Mouse (Mus musculus): ENCODE measurements around the gene Cyb5r3. TPM values are rescaled to one million over a fixed set of nuclear protein-coding genes. Genes with fewer than 3 reads are reported as not detected.

Cyb5r3 gene
- total and polyA plus RNA-seq, 3 experiments: 35.7 to 102 (median 59.1) TPM

DNA sequence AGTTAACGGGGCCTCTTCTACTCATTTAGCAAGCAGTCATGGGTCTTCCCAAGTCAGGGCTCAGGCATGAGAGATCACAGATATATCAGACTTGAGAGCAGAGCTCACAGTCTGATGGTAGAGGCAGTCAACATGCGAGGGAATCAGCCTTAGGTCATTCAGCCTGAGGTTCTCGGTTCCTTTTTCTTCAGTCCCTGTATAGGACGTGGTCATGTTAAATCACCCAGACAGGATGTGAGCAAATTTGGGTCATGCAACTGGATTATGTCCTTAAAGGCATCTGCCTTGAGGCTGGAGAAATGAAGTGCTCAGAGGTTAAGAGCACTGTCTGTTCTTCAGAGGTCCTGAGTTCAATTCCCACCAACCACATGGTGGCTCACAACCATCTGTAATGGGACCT is 49.3 kb upstream of the Cyb5r3 start:
- peaks cover 8% of the 10 kb centered on the region for H3K9me3 ChIP-seq (replicated peaks; ENCODE audit: low read length)
- TF ChIP-seq TBP (conservative IDR thresholded peaks at IDR 0.05; ENCODE audit: low read depth, low read length): peak; percentile 84
- TF ChIP-seq KAT2A (IDR thresholded peaks at IDR 0.05; ENCODE audit: insufficient replicate concordance, low read length): no peak
- TF ChIP-seq NELFE (IDR thresholded peaks at IDR 0.05; ENCODE audit: low read depth, low read length): no peak; the same call in 1 of the 2 replicates
- no peak for TF ChIP-seq CTCF (conservative IDR thresholded peaks at IDR 0.05 in 1 of 2, IDR thresholded peaks at IDR 0.05 in 1 of 2; ENCODE audit: low read depth in 2 of 2, low read length in 2 of 2)
- TF ChIP-seq ZMIZ1 (IDR thresholded peaks at IDR 0.05; ENCODE audit: low read depth, low read length): 0 out of 2 replicates have a peak, but pooled peaks have one; percentile 30
- TF ChIP-seq JUND (conservative IDR thresholded peaks at IDR 0.05; ENCODE audit: low read depth, low read length): peak; percentile 81
- peak; percentile 77 for TF ChIP-seq TCF12 (IDR thresholded peaks at IDR 0.05; ENCODE audit: low read depth, low read length)
- no peak; the same call in 1 of the 2 replicates for TF ChIP-seq ELF1 (IDR thresholded peaks at IDR 0.05; ENCODE audit: low read depth, low read length)
- TF ChIP-seq CHD1 (IDR thresholded peaks at IDR 0.05; ENCODE audit: low read depth, low read length): no peak
- TF ChIP-seq USF2 (conservative IDR thresholded peaks at IDR 0.05; ENCODE audit: low read depth, low read length): no peak
- no peak for TF ChIP-seq GABPA (IDR thresholded peaks at IDR 0.05; ENCODE audit: insufficient replicate concordance, low read depth, low read length)
- TF ChIP-seq MXI1 (IDR thresholded peaks at IDR 0.05; ENCODE audit: low read depth, low read length): no peak
- no peak for TF ChIP-seq UBTF (IDR thresholded peaks at IDR 0.05; ENCODE audit: low read depth, low read length)
- no peak for TF ChIP-seq POLR2AphosphoS2 (IDR thresholded peaks at IDR 0.05; ENCODE audit: low read depth, low read length)
- peak; percentile 65 for TF ChIP-seq JUN (IDR thresholded peaks at IDR 0.05; ENCODE audit: insufficient read depth, low read depth, low read length)
- 0 out of 2 replicates have a peak, but pooled peaks have one; percentile 68 for TF ChIP-seq E2F4 (IDR thresholded peaks at IDR 0.05; ENCODE audit: insufficient replicate concordance, low read depth, low read length)
- TF ChIP-seq MAZ (IDR thresholded peaks at IDR 0.05; ENCODE audit: low read depth, low read length): no peak
- no peak; the same call in 1 of the 2 replicates for TF ChIP-seq POLR2A (IDR thresholded peaks at IDR 0.05; ENCODE audit: low read depth, low read length)
- peak; percentile 64 for TF ChIP-seq CHD2 (IDR thresholded peaks at IDR 0.05; ENCODE audit: low read length)
- TF ChIP-seq ETS1 (conservative IDR thresholded peaks at IDR 0.05; ENCODE audit: low read depth, low read length): peak; percentile 86
- peak; percentile 79 for TF ChIP-seq SIN3A (IDR thresholded peaks at IDR 0.05; ENCODE audit: low read length)
- TF ChIP-seq USF1 (IDR thresholded peaks at IDR 0.05; ENCODE audit: low read depth, low read length): no peak
- TF ChIP-seq BHLHE40 (IDR thresholded peaks at IDR 0.05; ENCODE audit: low read depth, low read length): peak; percentile 81
- TF ChIP-seq ZNF384 (IDR thresholded peaks at IDR 0.05; ENCODE audit: low read depth, low read length): peak; percentile 41
- 0 out of 2 replicates have a peak, but pooled peaks have one; percentile 2 for TF ChIP-seq RAD21 (IDR thresholded peaks at IDR 0.05; ENCODE audit: low read depth, low read length)
- peak; percentile 90 for TF ChIP-seq MYC (IDR thresholded peaks at IDR 0.05; ENCODE audit: low read depth, low read length)
- TF ChIP-seq NRF1 (IDR thresholded peaks at IDR 0.05; ENCODE audit: low read depth, low read length): no peak
- peak; percentile 49 for TF ChIP-seq HCFC1 (IDR thresholded peaks at IDR 0.05; ENCODE audit: low read depth, low read length)
- TF ChIP-seq ZKSCAN1 (IDR thresholded peaks at IDR 0.05; ENCODE audit: borderline replicate concordance, low read depth, low read length): no peak
- peak; percentile 98 for TF ChIP-seq IRF4 (IDR thresholded peaks at IDR 0.05; ENCODE audit: low read depth, low read length)
- peak; percentile 88 for TF ChIP-seq MEF2A (IDR thresholded peaks at IDR 0.05; ENCODE audit: borderline replicate concordance, low read depth, low read length)
- no peak for TF ChIP-seq PAX5 (IDR thresholded peaks at IDR 0.05; ENCODE audit: low read length)
- TF ChIP-seq SMC3 (IDR thresholded peaks at IDR 0.05; ENCODE audit: low read depth, low read length): peak; percentile 18; the same call in 1 of the 2 replicates
- TF ChIP-seq ZC3H11A (IDR thresholded peaks at IDR 0.05; ENCODE audit: low read depth, low read length): no peak
- TF ChIP-seq EP300 (IDR thresholded peaks at IDR 0.05; ENCODE audit: low read length): peak; percentile 96
- 0 out of 2 replicates have a peak, but pooled peaks have one; percentile 71 for TF ChIP-seq RCOR1 (conservative IDR thresholded peaks at IDR 0.05; ENCODE audit: low read depth, low read length)
- TF ChIP-seq MAFK (IDR thresholded peaks at IDR 0.05; ENCODE audit: insufficient replicate concordance, low read length): 0 out of 2 replicates have a peak, but pooled peaks have one; percentile 22
- TF ChIP-seq MAX (IDR thresholded peaks at IDR 0.05; ENCODE audit: low read length): peak; percentile 83
- in situ Hi-C loops (cut with MboI; ENCODE audit: low pct_ligation_motif_present, low pct_unique_long_range_greater_than_20kb, low sequenced_read_pairs): loop anchor here (25.0 kb wide), 2 partner anchors 291 to 409 kb away; partner anchors contain the start of gene Ttll1
- H3K4me1 ChIP-seq (ENCODE audit: control insufficient read depth in 1 of 2, insufficient read depth in 2 of 2): peaks cover 34 to 56% of the 10 kb centered on the region in 2 experiments
- H3K27me3 ChIP-seq (replicated peaks): no peaks in the 10 kb centered on the region
- H3K27ac ChIP-seq (ENCODE audit: insufficient read depth, low read depth): peak overlapping the region; percentile 3; the same call in 1 of the 2 replicates
- H3K36me3 ChIP-seq (replicated peaks in 1 of 2; ENCODE audit: control insufficient read depth in 1 of 2, insufficient read depth in 1 of 2, low read length in 1 of 2): peaks cover 0 to 14% of the 10 kb centered on the region in 2 experiments
- H3K4me3 ChIP-seq (replicated peaks in 1 of 3; ENCODE audit: low read depth in 2 of 3, low read length in 2 of 3, poor library complexity in 1 of 3): no peak overlapping the region
- H3K4me2 ChIP-seq (ENCODE audit: insufficient read depth, low read depth, poor library complexity, severe bottlenecking): no peak overlapping the region
- dilution Hi-C loops (cut with MboI; ENCODE audit: extremely low pct_ligation_motif_present, extremely low pct_unique_long_range_greater_than_20kb, low sequenced_read_pairs): no loop called here
- peak; percentile 92 for DNase-seq (ENCODE audit: extremely low read depth)
- no peak overlapping the region for H3K9ac ChIP-seq (ENCODE audit: insufficient read depth, low read depth)
- no peaks in the 10 kb centered on the region for H3K79me2 ChIP-seq (replicated peaks; ENCODE audit: control insufficient read depth, extremely low read depth, insufficient read depth, poor library complexity, severe bottlenecking)
